15 mouse cellular contexts compared by ENCODE assay signal in genomic region chr5:41697958-41698357, GRCm38 (mm10). TPM values are rescaled to one million over a fixed set of nuclear protein-coding genes. Genes with fewer than 3 reads are reported as not detected.
A peak's percentile ranks its signal among the peaks of the same experiment; 100 is the strongest.
DNase-seq lines count a peak whose midpoint lies in the region; ATAC-seq lines count a peak whose summit lies in the region.
"Had no signal": no experiment of that assay in that cellular context is flagged by ENCODE, and none has a peak within 500 bp of the region (broad histone marks: within the 10 kb centered on the region; RNA-seq: fewer than 3 reads in every experiment).

No protein-coding gene starts in this region.

- H3K9me3 ChIP-seq in kidney, embryonic 15.5 days (replicated peaks), result no peaks in the 10 kb centered on the region
- H3K9me3 ChIP-seq in neural tube, embryonic 11.5 days (ENCODE audit: control insufficient read depth, low read length), result no peaks in the 10 kb centered on the region
- H3K9me3 ChIP-seq: embryonic facial prominence, embryonic 12.5 days; liver, embryonic 13.5 days had no signal

- no peaks in the 10 kb centered on the region for H3K27me3 ChIP-seq in kidney, embryonic 15.5 days
- no peaks in the 10 kb centered on the region for H3K27me3 ChIP-seq in neural tube, embryonic 11.5 days (ENCODE audit: control insufficient read depth, insufficient read depth, low read length)
- H3K27me3 ChIP-seq in splenic B cell, adult 2 months (ENCODE audit: control insufficient read depth, insufficient read depth, low read length, poor library complexity, severe bottlenecking), result no peaks in the 10 kb centered on the region
- H3K27me3 ChIP-seq: embryonic facial prominence, embryonic 12.5 days; liver, embryonic 13.5 days had no signal

- H3K36me3 ChIP-seq in kidney, embryonic 15.5 days, result no peaks in the 10 kb centered on the region
- H3K36me3 ChIP-seq in neural tube, embryonic 11.5 days (ENCODE audit: control insufficient read depth, insufficient read depth, low read length), result no peaks in the 10 kb centered on the region
- 0 out of 2 replicates have a peak, but pooled peaks cover 2% of the 10 kb centered on the region for H3K36me3 ChIP-seq in splenic B cell, adult 2 months (ENCODE audit: control insufficient read depth, insufficient read depth, low read length, poor library complexity, severe bottlenecking)
- H3K36me3 ChIP-seq: liver, embryonic 13.5 days had no signal

- no peaks in the 10 kb centered on the region for H3K4me1 ChIP-seq in kidney, embryonic 15.5 days
- H3K4me1 ChIP-seq in neural tube, embryonic 11.5 days (ENCODE audit: control insufficient read depth, insufficient read depth, low read length), result no peaks in the 10 kb centered on the region
- H3K4me1 ChIP-seq: embryonic facial prominence, embryonic 12.5 days; liver, embryonic 13.5 days had no signal

- ATAC-seq in kidney, embryonic 15.5 days (replicated peaks; ENCODE audit: low FRiP score), result no peak
- peak; percentile 48; the same call in 1 of the 2 replicates for ATAC-seq in neural tube, embryonic 11.5 days (ENCODE audit: insufficient read depth, low FRiP score, low TSS enrichment)
- ATAC-seq: forebrain, embryonic 16.5 days; intestine, embryonic 16.5 days had no signal

- H3K4me2 ChIP-seq in kidney, embryonic 15.5 days, result no peak overlapping the region
- no peak overlapping the region for H3K4me2 ChIP-seq in neural tube, embryonic 11.5 days (ENCODE audit: low read depth)
- H3K4me2 ChIP-seq: embryonic facial prominence, embryonic 12.5 days; liver, embryonic 13.5 days had no signal

- H3K9ac ChIP-seq in kidney, embryonic 15.5 days, result no peak overlapping the region
- H3K9ac ChIP-seq in neural tube, embryonic 11.5 days (ENCODE audit: low read length), result no peak overlapping the region
- H3K9ac ChIP-seq: embryonic facial prominence, embryonic 12.5 days; liver, embryonic 13.5 days had no signal

- DNase-seq in embryo, embryonic 10.5 days (ENCODE audit: low spot score), result peak; percentile 22
- no peak for DNase-seq in embryo, embryonic 9.5 days (ENCODE audit: extremely low spot score)
- DNase-seq in kidney, adult 9 months, result peak; percentile 4
- DNase-seq in neural tube, embryonic 11.5 days (ENCODE audit: low spot score), result no peak
- no peak for DNase-seq in neural tube, embryonic 10.5 days (ENCODE audit: extremely low spot score, low spot score)
- peak; percentile 27 for DNase-seq in splenic B cell, adult 2 months (ENCODE audit: low read depth, low spot score)
- no peak for DNase-seq in MN1 (ENCODE audit: low spot score)
- DNase-seq: adrenal gland, postnatal 36 days; gastrocnemius, postnatal 25 days; liver, embryonic 13.5 days had no signal

- no peak overlapping the region for H3K4me3 ChIP-seq in kidney, embryonic 15.5 days (replicated peaks)
- H3K4me3 ChIP-seq in neural tube, embryonic 11.5 days (ENCODE audit: low read depth, low read length), result no peak overlapping the region
- H3K4me3 ChIP-seq: embryonic facial prominence, embryonic 12.5 days; liver, embryonic 13.5 days; myocyte had no signal

- H3K27ac ChIP-seq in kidney, embryonic 15.5 days, result no peak overlapping the region
- H3K27ac ChIP-seq in neural tube, embryonic 11.5 days (ENCODE audit: low read depth, low read length), result no peak overlapping the region
- H3K27ac ChIP-seq: embryonic facial prominence, embryonic 12.5 days; liver, embryonic 13.5 days had no signal

RNA-seq across cellular contexts. Expression of gene Rab28, which starts 10.0 kb away (rescaled TPM):
- polyA plus RNA-seq in kidney, embryonic 15.5 days (2015; fragmentation: Nextera tagmentation; extraction: Ambion mirVana), result 56.6 and 58.3 TPM in 2 replicates
- 89.0 and 92.7 TPM in 2 replicates for polyA plus RNA-seq in neural tube, embryonic 11.5 days (2014; fragmentation: Nextera tagmentation; extraction: Ambion mirVana)

Comparison
In these comparisons a context has a peak if more than half of its experiments do, and no peak if none do; other contexts are left out.
1. DNase-seq: peak in embryo, embryonic 10.5 days (single experiment), kidney, adult 9 months (single experiment) and splenic B cell, adult 2 months (single experiment); none in embryo, embryonic 9.5 days (single experiment), neural tube, embryonic 11.5 days (single experiment), neural tube, embryonic 10.5 days (single experiment) and MN1 (single experiment).